Mouse (Mus musculus) kidney, adult 8-10 months (tissue): ENCODE measurements around the gene March9.
A peak's percentile ranks its signal among the peaks of the same experiment; 100 is the strongest.

ENCODE experiments used
- DNase-seq, 2 experiments: peaks; one replicate each; pipeline ENCODE4 v3.0.0; 2022

The March9 gene

GRCm38 (mm10) chr10:127033301-127033741 is 26.7 kb downstream of the March9 start:
- peak; percentile 75 to 83 for DNase-seq

GRCm38 (mm10) chr10:127030336-127031296 is 29.4 kb downstream of the March9 start, which contains the start of gene Tsfm:
TSS of gene Tsfm (minus strand) at chr10:127030840.
- DNase-seq, result peak; percentile 85 to 91

GRCm38 (mm10) chr10:127018422-127018821 is 41.6 kb downstream of the March9 start:
- DNase-seq, result no peak

- no peak for DNase-seq
These were observed 42.9 kb downstream of the March9 start for GRCm38 (mm10) chr10:127017071-127017470.

GRCm38 (mm10) chr10:127016488-127016887 is 43.5 kb downstream of the March9 start:
- peak; percentile 45 to 76 for DNase-seq
